Mouse (Mus musculus) adrenal gland, adult 8-10 months (tissue): ENCODE results near the gene Ncor2. TPM values are rescaled to one million over a fixed set of nuclear protein-coding genes. Genes with fewer than 3 reads are reported as not detected.

Source experiments
- DNase-seq: peaks from one replicate; pipeline ENCODE4 v3.0.0; 2022
- total RNA-seq, 4 experiments: library from RNA; stranded (reverse); gene quantifications; 2 replicates each; pipeline ENCODE4 v1.2.4; 2022

Ncor2 gene
- total RNA-seq, 4 experiments from 2014 or later: 188 to 380 (median 257) TPM

GRCm38 (mm10) chr5:125057555-125058266 is 121.3 kb downstream of the Ncor2 start:
- DNase-seq: no peak

GRCm38 (mm10) chr5:125056696-125057554 is 122.1 kb downstream of the Ncor2 start:
- peak; percentile 80 for DNase-seq

GRCm38 (mm10) chr5:125056331-125056695 is 122.7 kb downstream of the Ncor2 start:
- DNase-seq: peak; percentile 73

GRCm38 (mm10) chr5:125055901-125056300 is 123.1 kb downstream of the Ncor2 start:
- DNase-seq: no peak

- DNase-seq: no peak
Observed at GRCm38 (mm10) chr5:125053661-125054060, 125.4 kb downstream of the Ncor2 start.

DNA sequence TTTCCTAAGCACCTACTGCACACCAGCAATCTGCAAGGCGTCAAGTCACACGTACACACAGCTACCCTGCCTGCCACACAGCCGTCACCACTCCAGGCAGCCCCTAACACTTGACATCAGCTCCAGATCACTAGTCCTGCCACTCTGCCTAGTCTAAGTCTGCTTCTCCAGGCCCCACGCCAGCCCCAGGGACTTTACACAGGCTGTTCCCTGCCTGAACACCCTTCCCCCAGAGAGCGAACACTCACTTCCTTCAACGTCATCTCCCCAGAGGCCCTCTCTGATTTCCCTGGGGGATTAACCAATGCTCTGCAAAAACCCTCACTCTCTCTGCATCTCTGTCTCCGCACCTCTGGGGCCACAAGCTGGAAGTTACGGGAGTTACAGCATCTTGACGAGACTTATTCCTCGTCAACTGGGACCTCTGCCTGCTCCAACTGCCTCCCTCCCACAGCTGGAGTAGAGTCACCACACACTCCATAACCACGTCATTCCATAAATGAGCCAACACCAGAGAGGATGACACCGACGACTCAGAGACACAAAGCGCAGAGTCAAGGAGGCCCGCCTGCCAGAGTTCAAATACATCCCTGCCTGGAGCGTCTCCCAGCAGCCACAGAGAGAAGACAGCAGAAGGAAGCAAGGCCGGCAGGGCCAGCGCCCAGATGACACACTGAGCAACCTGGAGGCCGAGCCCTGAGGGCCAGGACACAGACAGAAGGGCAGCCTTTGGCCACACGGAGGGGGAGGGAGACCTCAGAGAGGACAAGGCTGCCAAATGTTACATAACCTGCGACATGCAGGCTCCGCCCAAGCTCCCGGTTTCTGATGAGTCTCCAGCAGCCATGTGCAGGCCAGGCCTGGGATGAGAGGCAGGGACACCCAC is 126.2 kb downstream of the Ncor2 start:
- peak; percentile 94 for DNase-seq

DNA sequence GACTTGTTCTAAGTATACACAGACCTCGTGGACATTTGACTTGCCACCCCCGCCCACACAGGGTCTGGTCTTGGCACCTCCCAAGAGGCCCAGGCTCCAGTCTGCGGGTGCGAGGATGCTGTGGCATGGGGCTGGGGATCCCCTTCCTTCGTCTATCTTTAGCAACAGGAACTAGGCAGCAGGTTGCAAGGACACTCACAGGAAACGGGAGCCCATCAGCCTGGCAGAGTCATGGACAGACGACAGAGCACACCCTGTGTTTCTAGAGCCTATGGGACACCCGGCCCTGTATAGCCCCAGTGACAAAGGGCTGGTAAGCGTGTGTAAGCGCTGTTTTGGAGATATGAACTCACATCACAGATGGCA is 126.8 kb downstream of the Ncor2 start:
- DNase-seq: no peak

DNA sequence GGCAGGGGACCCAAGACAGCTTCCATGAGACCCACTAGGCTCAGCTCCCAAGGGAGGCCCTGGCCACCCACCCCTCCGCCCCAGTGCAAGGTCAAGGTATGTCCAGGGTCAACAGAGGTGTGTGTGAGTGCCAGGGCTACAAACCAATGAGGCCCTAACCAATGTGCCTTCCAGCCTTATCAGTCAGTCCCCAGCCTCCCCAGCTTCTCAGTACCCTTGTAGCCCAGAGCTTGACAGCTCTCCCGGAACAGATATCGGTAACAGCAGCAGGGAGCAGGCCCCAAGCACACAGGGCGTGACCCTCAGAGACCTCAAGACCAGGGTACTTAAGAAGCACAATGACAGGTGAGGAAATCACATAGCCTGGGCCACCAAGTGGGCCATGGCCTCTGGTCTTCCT is 129.5 kb downstream of the Ncor2 start:
- DNase-seq: no peak

- no peak for DNase-seq
Observed at GRCm38 (mm10) chr5:125046436-125046835, 132.6 kb downstream of the Ncor2 start.

DNA sequence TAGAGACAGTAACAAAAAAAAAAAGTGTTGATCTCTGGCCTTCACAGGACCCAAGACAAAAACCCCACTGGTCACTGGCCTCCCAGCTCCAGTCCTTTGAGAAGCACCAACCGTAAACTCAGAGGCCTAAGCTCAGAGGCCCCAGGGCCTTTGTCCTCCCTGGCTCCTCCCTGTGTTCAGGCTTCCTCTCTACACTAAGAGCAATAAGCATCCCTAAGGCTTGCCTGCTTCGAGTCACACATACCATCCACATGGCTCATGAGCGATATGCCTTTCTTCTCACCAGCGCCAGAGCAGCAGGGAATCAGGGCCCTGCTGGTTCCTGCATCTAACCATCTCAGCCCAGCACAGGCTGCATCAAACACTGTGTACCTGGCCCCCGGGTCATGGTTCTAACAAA is 133.8 kb downstream of the Ncor2 start:
- no peak for DNase-seq

DNA sequence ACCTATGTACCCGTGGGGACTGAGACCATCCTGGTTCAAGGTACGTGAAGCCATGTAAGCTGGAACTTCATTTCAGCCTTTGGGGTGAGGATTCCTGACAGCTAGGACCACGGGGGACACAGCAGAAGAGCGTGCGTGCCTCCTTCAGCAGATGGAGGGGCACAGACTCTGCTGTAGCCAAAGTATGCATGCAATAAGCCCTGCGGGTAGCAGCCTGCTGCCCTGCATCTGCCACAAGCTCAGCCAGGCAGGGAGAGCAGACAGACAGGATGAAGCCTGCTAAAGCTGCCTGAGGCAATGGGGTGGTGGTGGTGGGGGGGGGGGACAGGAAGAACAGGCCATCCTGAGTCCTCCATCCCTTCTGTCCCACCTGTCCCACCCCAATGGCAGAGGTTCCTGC is 135.6 kb downstream of the Ncor2 start:
- DNase-seq: no peak

DNA sequence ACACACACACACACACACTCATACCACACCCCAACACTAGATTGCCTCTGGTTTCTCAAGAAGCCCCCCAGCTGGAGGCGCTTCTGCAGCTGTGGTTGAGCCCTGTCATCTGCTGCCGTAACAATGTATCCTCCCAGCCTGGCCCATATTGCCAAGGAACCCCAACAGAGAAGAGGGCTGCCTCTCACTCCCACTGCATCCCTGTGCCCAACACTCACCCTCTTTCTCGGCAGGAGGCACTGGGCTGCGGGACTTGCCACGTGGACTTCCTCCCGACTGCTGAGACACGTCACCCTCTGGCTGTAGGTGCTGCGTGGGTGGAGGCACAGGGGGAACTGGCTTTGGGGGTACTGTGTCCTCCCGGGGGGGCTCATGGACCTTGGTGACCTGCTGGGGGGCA is 137.4 kb downstream of the Ncor2 start:
- no peak for DNase-seq

GRCm38 (mm10) chr5:125040128-125040584 is 138.9 kb downstream of the Ncor2 start:
- DNase-seq: peak; percentile 85

- DNase-seq: peak; percentile 45
Observed at GRCm38 (mm10) chr5:125039377-125040027, 139.5 kb downstream of the Ncor2 start.

- no peak for DNase-seq
Observed at GRCm38 (mm10) chr5:125036483-125036882, 142.5 kb downstream of the Ncor2 start.

DNA sequence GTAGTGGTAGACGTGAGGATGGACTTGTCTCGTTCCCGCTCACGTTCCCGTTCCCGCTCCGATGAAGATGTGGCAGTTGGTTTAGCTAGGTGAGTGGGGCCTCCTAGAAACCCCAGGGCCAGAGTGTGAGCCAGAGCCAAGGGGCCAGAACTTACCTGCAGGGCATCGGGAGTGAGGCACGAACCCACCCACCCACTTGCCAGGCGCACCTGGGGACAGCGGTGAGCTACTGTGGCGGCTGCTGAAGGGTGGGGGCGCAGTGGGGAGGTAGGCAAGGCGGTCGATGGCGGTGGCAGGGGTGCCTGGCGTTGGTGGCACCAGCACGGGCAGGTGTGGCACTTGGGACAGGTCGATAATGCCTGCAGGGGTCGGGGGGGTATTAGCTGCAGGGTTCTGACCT is 150.1 kb downstream of the Ncor2 start:
- DNase-seq: no peak

GRCm38 (mm10) chr5:125028371-125028770 is 150.6 kb downstream of the Ncor2 start:
- no peak for DNase-seq

DNA sequence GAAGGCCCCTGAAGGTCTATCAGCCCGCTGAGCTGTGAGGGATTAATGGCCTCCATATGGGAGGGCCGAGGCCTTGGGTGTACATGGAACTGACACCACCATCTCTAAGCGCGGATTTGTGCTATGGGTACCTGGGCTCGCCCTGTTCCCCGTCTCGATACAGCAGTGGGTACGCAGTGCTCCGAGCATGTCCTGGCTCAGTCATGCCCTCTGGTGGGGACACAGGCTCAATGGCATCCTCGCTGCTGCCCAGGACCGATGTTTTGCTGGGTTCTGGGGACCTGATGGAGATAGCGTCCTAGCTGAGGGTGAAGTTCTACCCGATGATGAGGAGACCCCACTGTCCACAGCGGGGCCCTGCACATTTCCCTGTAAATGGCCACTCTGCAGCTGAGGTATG is 155.0 kb downstream of the Ncor2 start:
- DNase-seq: no peak

DNA sequence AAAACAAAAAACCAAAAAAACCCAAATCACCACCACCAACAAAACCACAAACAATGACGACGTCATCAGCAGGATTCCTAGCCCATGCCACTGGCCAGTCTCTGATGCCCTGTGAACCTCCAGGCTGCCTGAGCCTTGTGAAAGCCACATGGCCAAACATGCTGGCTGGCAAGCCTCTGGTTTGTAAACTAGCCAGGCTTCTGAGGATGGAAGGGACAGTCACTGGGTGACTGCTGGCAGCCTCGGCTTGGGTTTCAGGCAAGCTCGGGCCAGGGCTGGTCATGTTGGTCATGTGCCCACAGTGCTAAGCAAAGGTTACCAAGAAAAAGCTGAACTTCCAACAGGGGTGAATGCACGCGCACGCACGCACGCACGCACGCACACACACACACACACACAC is 157.7 kb downstream of the Ncor2 start:
- DNase-seq: peak; percentile 60

DNA sequence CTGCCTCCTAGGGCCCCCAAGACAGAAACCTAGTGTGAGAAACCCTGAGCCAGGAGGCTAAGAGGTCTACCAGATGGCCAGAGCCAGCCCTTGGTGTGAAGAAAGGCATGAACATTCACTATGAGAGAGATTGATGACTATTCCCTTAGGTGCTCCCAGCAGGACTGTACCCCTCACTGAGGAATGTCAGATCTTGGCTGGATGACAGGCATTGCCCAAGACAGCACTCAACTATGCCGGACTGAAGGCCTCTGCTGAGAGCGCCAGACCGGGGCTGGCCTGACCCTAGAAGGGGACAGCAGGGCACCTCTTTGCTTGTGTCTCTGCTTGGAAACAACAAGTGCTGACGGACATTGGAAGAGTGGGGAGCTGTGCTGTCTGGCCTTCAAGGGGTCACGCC is 159.9 kb downstream of the Ncor2 start:
- peak; percentile 66 for DNase-seq

DNA sequence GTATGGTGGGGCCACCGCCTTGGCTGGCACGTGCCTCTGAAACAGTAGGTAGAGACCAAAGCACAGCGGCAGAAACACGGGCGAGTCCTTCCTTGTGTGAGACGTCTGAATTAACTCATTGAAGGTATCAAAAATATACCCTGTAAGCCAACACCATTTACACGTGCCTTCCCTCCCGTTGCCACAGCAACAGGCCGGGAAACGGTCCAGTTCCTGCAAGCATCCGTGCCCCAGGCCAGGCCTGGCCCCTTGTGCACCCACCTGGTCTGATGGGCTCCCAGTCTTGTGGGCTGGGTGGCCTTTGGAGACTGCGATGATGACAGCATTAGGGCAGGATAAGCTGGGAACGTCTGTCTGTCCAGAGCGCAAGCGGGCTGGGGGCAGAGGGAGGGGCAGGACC is 161.7 kb downstream of the Ncor2 start:
- DNase-seq: no peak
